Mouse (Mus musculus): Measurements from ENCODE around the gene Helz.

- TF ChIP-seq POLR2A (IDR thresholded peaks at IDR 0.05; ENCODE audit: low read depth, low read length) (no peak), CTCF (IDR thresholded peaks at IDR 0.05; ENCODE audit: extremely low read depth, insufficient read depth, insufficient read length, insufficient replicate concordance) (no peak)
These were observed 126.9 kb downstream of the Helz start for GRCm38 (mm10) chr11:107674601-107675000.

All from spleen, adult 2 months (tissue).